ENCODE assay signal across 7 mouse cellular contexts in the genomic region with DNA sequence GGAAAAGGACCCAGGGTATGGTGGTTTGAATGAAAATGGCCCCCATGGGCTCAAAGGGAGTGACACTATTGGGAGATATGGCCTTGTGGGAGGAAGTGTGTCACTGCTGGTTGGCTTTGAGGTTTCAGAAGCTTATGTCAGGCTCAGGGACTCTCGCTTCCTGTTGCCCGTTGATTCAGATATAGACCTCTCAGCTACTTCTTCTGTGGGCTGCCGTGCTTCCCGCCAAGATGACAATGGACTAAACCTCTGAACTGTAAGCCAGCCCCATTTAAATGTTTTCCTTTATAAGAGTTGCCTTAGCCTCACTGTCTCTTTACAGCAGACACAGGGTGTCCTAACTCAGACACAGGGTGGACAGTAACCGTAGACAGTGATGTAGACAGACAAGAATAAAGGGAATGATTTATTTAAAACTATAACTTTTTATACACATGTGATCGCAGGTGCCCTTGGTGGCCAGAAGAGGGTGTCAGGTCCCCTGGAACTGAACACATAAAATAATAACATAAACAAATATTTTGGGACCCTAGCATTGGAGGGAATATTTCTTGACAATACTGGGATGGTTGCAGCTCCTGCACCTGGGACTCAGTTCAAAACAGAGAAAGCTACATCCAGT. TPM values are rescaled to one million over a fixed set of nuclear protein-coding genes. Genes with fewer than 3 reads are reported as not detected.
DNase-seq lines count a peak whose midpoint lies in the region; ATAC-seq lines count a peak whose summit lies in the region.

Gene Lrmp (plus strand): TSS at position 178 of the 622 bp plus-strand sequence.

- no peaks in the 10 kb centered on the region for H3K36me3 ChIP-seq in macrophage (ENCODE audit: inconsistent target)

- intact Hi-C loops in gastrocnemius, postnatal 36 days (cut with DNase I) = no loop called here

- H3K79me2 ChIP-seq in macrophage (ENCODE audit: inconsistent target) = no peaks in the 10 kb centered on the region

- no peak within 1 kb of the TSS for H3K4me3 ChIP-seq in macrophage (ENCODE audit: inconsistent target)

- 38% methylated on average over 6 of the region's 6 CpGs for WGBS in macrophage (ENCODE audit: missing documents)

- H3K27ac ChIP-seq in macrophage = peak within 1 kb of the TSS; percentile 34

- peak; percentile 98 for DNase-seq in 416B (ENCODE audit: low read depth)
- peak; percentile 78 for DNase-seq in CD4-positive helper T cell, adult 2 months (ENCODE audit: low read depth, low spot score)
- no peak for DNase-seq in left cerebral cortex, adult 8-10 months (ENCODE audit: low spot score in 2 of 2)
- DNase-seq in gastrocnemius, postnatal 36 days = no peak
- DNase-seq in urinary bladder, postnatal 4 days (ENCODE audit: low spot score in 2 of 2) = no peak

- peak; percentile 99 for ATAC-seq in granulocyte monocyte progenitor cell, adult 5-6 weeks (replicated peaks; ENCODE audit: poor library complexity, severe bottlenecking)

RNA-seq across cellular contexts. Expression of gene Lrmp, which starts in this region (rescaled TPM):
- total RNA-seq in granulocyte monocyte progenitor cell, adult 5-6 weeks (2014; fragmentation: Nextera tagmentation) = 64.7 and 94.7 TPM in 2 replicates
- total RNA-seq in granulocyte monocyte progenitor cell, adult 5-6 weeks (2017) = 108 and 121 TPM in 2 replicates
- total RNA-seq in macrophage (2018; cell fraction: chromatin; rRNA removed) = 100 to 1,000 TPM; 139 to 548 (median 329) TPM
- total RNA-seq in macrophage (2018; cell fraction: cytosol; rRNA removed) = 10 to 100 TPM; 52.6 to 82.9 (median 64.0) TPM
- 100 to 1,000 TPM in 21 of 26 experiments, 10 to 100 TPM in 5; 58.8 to 230 (median 136) TPM for total RNA-seq in macrophage (2018; cell fraction: nucleus; rRNA removed)
- 54.2 to 67.8 TPM (median 61.8 TPM) in 3 replicates for polyA plus RNA-seq in macrophage (2018)
- total RNA-seq in left cerebral cortex, adult 8-10 months (2022) = 1 to 10 TPM; 1.8 to 8.3 (median 4.6) TPM
- total RNA-seq in gastrocnemius, postnatal 36 days (2021) = 1 to 10 TPM in 1 of 2 experiments, under 1 TPM in 1; 0.49 to 1.5 TPM

Comparison
In these comparisons a context has a peak if more than half of its experiments do, and no peak if none do; other contexts are left out.
1. RNA of gene Lrmp (total RNA-seq): 64.7 to 121 TPM in granulocyte monocyte progenitor cell, adult 5-6 weeks; 1.8 to 8.3 TPM in left cerebral cortex, adult 8-10 months and 0.49 to 1.5 TPM in gastrocnemius, postnatal 36 days; every median in the first group is over 4 times any median in the second.
2. DNase-seq: peak in 416B (single experiment) and CD4-positive helper T cell, adult 2 months (single experiment); none in left cerebral cortex, adult 8-10 months (0 of 2), gastrocnemius, postnatal 36 days (0 of 2) and urinary bladder, postnatal 4 days (0 of 2).